Mouse (Mus musculus) cerebellum, postnatal 14 days (tissue): ENCODE data around the gene Ripor3.
A peak's percentile ranks its signal among the peaks of the same experiment; 100 is the strongest.
"Not testable (repeated sequence)": the region's sequence is repeated elsewhere in the genome, so short reads cannot be mapped to it uniquely, and the experiment has no call there.

Source experiments
- DNase-seq, 2 experiments: peaks; one replicate each; pipeline ENCODE4 v3.0.0; 2021; ENCODE audit warnings: mixed read lengths in 2 of 2

The Ripor3 gene

DNA sequence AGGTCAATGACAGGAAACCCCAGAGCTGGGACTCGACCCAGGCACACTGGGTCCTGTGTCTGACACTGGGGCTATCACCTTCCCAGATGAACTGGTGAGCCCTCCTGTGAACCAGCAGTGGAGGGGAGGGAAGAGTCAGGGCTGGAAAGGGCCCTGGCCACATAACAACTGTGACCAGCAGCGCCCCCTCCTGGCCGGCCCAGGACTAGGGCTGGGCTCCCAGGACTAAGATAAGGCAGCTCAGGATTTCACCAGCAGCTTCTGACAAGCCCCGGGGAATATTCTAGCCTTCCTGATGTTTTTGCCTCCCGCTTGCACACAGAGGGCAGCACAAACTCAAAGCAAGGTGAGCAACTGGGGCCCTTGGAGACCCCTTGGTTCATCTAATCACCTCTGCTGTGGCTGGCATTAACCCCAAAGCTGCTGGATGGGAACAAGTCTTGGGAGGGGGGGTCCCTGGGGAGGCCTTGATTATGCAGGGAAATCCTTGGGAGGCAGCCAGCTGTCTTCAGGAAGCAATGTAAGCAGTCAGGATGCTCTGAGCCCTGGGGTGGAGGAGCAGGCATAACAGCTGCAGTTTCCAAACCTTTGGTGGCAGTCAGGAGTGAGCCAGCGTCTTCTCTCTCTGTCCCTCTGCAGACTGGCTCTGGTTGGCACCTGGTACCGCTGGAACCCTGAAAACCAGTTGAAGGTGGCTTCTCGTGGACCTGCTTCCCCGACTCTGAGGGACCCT is at the start of gene Ripor3:
Ripor3 (minus strand) TSS at position 683 of the 733 bp plus-strand sequence.
- peak; percentile 50 to 82 for DNase-seq

DNA sequence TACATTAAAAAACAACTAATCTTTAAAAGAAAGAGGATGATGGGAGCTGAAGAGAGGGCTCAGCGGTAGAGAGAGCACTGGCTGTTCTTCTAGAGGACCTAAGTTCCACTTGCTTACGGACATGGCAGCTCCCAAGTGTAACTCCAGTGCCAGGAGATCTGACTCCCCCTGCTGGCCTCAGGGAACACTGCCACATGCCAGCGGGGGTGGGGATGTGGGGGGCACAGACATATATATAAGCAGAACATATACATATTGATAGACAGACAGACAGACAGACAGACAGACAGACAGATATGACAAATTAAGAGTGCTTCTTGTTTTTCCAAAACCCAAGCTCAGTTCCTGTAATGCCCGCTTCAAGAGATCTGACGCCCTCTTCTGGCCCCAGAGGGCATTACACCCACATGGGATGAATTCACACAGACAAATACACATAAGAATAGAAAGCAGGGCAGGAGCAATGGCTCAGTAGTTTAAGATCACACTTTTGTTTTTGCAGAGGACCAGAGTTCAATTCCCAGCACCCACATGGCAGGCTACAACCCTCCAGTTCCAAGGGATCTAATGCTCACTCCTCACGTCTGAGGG is 48.9 kb upstream of the Ripor3 start:
- DNase-seq = no peak

DNA sequence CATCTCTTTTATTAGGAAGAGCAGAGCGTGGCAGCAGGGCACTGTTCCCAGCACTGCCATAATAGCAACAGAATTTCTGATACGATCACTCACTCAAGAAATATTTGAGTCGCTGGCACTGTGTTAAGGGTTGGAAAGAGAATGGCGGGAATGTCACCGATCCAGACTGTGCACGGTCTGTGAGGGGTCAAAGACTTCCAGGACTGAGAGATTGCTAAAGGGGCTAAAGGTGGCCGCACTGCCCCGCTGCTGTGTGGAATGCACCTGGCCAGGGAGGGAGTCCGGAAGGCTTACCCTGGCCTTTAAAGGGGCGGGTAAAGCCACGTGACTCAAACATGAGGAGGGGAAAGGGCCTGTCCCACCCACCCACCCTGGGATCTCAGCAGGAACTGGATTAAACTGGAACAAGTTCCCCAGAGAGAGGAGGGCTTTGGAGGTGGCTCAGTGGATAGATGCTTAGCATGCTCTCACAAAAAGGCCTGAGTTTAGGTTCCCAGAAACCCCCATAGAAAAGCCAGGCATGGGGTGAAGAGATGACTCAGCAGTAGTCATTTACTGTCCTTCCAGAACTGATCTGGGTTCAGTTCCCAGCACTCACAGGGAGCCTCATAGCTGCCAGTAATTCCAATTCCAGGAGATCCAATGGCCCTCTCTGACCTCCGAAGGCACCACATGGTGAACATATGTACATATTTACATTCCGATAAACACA is 48.2 kb upstream of the Ripor3 start:
- no peak for DNase-seq

DNA sequence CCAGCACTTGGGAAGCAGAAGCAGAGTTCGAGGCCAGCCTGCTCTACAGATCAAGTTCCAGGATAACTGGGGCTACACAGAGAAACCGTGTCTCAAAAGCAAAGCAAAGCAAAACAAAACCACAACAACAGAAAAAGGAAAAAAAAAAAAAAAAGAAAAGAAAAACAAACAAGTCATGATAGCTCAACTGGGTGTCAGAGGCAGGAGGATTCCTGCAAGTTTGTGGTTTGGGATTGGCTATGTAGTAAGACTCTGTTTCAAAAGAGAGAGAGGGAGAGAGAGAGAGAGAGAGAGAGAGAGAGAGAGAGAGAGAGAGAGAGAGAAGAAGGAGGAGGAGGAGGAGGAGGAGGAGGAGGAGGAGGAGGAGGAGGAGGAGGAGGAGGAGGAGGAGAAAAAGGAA is 47.5 kb upstream of the Ripor3 start:
- DNase-seq = not testable (repeated sequence)

DNA sequence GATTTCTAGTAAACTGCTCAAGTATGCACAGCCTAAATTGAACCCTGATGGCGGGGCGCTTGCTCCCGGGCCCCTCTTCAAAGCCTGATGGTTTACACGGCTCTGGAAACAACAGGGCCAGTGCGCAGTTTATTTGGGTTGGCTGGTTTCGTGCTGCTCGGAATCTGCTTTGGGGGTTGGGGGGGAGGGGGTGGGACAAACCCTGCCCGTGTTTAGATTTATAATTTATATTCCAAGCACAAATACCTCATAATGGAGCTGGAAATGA is 46.2 kb upstream of the Ripor3 start:
- DNase-seq = no peak

DNA sequence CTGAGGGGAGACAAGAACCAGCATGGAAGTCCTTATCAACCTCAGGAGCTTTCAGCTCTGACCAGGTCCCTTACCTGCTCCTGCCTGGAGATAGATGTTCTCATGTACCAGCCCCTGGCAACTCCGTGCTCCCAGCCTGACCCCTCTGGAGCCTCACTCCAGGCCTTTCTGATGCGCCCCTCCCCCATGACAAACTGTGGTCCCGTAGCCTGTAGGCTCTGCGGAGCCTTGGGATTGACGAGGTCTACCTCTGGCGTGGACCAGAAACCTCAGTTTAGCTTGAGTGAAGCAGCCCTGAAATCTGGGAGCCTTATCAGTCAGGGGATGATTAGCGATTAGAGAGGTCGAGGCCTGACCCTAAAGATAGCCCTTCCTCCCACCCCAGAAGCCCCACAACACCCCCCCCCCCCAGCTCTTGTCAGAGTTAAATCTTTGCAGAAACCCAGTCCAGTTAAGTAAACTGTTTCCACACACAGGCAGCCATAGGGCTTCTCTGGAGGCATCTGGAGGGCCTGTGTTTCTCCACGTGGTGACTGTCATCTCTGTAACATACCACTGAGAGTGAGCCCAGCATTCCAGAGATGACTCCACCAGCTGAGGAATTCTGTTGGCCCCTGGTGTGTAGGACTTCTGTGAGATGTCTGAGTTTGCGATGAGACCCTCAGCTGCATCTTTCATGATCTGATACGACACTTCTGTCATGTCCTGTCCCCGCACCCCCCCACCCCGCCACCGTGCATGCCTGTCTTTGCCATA is 45.7 kb upstream of the Ripor3 start:
- DNase-seq = no peak

DNA sequence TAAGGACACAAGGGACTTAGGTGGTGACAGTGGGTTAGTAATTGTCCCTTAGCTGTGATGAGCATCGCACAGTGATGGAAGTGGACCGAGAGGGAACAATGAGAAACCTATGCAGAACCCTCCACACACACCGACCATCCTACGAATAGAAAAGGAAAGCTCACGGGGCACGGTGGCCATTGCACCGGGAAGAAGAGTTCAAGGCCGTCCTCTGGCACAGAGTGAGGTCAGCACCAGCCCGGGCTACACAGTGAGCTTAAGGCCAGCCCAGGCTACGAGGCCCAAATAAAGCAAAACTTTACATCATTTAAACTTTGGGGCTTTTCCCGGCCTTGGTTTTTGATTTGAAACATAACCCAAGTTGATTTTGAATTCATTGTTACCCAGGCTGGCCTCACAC is 43.7 kb upstream of the Ripor3 start:
- no peak for DNase-seq

DNA sequence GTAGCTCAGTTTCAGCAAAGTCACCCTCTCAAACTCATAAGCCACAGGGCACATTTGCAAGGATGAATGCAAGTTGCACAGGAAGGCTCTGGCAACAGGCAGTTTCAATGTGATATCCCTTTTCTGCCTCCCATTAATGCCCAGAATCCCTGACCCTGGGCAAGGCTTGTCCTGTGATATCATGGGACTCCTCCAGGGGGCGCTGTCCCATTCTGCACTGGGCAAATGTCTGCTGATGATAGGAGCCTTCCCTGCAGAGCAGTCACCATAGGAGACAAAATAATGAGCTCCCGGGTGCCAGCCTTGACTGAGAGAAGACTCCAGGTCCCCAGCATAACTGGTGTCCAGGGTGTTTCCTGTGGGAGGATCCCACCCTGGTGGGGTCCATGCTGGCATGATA is 42.3 kb upstream of the Ripor3 start:
- DNase-seq = peak in 1 of 2 experiments; percentile 68

DNA sequence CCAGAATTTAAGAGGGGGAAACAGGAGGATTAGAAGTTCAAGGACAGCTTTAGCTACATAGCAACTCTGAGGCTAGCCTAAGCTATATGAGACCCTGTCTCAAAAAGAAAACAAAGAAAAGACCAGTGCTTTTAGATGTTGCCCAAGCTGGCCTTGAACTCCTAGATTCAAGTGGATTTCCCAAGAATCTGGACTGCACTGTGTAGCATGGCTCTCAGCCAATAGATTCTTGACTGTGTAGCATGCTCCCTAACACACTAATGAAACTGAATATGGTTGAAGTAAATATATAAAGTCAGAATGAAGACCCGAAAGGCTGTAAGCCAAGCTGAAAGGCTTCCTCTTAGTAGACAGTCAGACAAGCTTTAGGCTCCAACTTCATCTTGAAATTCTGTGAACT is 41.7 kb upstream of the Ripor3 start:
- DNase-seq = no peak

DNA sequence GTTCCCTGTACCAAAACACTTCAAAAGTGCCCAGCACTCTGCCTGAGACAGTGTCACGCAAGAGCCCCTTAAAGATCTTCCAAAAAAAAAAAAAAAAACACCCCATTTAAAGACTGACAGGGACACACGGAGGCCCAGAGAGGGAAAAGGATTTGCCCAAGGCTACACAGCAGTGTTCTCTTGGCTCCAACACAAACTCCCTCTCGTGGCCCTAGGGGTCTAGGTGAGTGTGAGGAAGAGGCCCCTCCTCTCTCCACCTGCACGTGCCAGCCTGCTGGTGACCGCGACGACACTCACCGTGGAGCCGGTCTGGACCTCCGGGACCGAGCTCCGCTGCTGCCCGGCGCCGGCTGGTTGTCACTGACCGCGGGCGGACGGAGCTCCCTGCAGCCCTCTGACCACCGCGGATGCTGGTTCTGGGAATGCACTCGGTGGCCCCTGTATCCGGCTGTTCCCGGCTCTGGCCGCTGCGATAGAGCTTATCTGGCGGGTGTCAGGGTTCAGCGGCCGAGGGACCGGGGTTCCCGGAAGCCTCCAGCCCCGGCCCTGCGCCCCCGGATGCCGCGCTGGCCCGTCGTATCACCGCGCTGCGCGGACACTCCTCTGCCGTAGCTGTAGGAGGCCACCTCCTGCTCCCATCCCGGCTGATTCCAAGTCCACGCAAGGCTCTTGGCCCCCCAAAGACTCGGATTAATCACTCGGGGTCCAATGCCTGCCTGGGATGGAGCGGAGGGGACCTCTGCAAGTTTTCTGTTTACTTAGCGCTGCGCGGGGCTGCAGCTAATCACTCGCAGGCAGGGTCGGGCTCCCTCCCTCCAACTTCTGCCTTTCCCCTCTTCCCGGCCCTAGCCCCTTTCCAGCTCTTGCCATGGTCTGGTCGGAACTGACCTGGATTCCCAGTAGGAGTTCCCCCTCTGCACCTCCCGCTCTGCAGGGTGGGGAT is 39.9 kb upstream of the Ripor3 start:
- DNase-seq = peak; percentile 34 to 37

DNA sequence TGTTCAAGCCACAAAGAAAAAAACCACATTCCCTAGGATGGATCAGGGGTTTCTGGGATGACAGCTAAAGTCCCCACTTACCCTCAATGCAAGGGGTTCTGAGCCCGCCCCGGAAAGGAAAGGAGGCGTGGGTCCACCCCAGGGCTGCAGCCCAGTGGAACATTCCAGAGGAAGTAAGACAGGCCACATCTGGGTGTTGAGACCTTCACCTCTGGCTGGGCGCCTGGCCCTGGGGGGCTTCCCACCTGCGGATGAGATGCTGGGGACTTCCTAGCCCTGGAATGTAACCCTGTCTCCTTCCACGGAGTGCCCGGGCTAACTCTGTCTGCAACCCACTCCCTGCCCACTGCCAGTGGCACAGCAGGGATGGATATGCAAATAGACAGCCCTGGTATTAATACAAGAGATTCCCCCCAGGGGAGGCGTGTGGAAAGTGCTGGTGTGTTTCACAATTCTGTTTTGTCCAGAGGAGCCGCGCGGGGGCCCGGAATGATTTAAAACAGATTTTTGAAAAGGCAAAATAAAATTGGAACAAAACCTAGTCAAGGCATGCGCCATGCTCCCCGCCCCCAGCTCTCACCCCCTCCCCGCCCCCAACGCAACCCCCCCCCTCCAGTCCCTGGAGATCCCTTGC is 38.7 kb upstream of the Ripor3 start:
- DNase-seq = no peak

DNA sequence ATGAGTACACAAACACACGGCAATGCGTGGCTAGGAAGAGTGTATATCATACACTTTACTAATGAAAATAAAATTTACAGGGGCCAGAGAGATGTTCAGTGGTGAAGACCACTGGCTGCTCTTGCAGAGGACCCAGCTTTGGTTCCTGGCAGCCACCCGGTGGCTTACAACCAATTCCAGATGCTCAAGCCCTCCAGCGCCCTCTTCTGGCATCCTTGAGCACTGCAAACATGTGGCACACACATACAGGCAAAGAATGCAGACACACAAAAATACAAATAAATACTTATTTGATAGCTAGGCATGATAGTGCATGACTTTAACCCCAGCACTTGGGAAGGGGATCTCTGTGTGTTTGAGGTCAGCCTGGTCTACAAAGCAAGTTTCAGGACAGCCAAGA is 36.0 kb upstream of the Ripor3 start:
- DNase-seq = peak in 1 of 2 experiments; percentile 57

DNA sequence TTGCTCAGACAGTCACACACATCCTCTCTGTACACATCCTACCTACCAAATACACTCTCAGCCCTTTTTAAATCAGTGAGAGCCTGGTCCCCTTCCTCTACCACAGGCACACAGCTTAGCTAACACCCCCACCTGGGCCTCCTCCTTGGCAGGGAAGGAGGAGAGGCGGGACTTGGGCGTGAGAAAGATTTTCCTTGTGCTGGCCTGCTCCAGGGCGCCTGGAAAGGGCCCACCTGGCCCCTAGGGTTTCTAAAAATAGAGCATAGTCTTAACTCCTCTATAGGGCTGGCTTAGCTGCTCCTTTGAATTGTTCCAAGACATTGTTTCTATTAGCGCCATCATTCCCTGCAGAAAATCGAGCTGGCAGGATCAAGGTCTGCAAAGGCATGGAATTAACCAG is 35.4 kb upstream of the Ripor3 start:
- DNase-seq = peak; percentile 67 to 69

DNA sequence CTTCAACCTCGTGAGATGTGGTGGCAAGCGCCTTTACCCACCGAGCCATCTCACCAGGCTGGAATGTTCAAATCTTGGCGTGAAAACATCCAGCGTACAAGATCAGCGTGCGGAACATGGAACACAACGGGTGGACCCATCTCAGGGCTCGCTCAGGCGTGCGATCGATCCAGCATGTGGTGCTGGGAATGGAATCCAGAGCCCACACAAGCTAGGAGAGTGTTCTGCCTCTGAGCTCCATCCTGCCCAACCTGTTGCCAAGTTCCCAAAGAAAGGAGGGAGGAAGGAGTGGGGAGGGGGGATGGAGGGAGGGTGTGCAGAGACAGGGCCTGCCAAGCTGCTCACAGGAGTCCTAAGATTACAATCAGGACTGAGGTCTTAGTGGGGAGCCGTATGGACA is 34.9 kb upstream of the Ripor3 start:
- no peak for DNase-seq

DNA sequence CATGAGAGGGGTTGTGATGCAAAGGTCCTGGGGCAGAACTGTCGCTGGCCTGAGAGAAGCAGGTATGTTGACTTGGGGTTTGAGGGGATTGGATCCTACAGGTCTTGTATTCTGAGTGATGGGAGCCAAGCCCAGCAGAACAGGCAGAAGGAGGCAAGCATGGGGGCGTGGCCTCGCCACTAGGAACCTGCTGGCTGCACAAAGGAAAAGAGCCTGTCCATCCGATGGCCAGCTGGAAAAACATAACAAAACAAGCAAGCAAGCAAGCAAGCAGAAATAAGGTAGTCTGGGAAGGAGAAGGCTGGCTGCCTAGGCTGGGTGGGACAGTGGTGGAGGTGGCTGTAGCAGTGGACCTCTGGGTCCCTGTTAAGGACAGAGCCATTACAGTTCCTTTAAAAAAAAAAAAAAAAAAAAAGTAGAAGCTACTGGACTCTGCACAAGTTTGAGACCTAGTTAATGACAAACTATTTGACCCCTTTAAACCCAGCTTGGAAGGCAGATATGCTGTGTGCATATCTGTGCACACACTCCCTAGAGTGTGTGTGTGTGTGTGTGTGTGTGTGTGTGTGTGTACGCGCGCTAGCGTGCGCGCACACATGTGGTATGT is 34.4 kb upstream of the Ripor3 start:
- no peak for DNase-seq

DNA sequence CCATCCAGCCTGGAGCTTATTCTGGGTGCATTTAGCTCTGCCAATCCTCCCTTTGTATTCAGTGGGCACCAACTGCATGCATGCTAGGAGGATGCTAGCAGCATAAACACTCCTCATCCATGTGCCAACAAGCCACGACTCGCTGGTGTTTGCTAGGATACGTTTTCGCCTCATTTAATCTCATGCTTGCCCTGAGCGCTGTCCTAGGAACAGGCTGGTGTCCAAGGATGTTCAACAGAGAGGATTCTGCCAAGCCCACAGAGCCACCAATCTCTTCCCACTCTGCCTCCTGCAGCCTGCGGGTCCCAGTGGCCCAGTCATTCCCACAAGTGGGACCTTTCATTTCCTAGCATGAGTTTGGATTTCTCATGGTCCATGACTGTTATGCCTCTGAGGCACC is 31.6 kb upstream of the Ripor3 start:
- DNase-seq = peak; percentile 63 to 66

DNA sequence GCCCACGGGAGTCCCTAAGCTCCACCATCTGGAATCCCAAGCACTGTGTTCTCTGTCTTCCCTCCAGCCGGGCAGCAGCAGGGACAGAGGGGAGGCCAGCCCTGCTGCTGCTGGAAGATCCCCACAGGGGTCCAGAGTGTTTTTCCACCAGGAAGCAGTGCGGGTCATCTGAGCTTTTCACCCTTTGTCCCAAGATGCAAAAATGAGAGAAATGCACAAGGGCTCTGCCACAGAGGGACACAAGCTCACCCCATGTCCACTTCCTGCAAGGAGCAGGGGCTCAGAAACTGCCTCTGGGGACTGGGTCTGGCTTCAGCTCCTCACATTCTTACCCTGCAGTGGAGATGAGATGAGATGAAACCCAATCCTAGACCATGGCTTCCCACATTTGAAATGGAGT is 30.3 kb upstream of the Ripor3 start:
- DNase-seq = no peak

DNA sequence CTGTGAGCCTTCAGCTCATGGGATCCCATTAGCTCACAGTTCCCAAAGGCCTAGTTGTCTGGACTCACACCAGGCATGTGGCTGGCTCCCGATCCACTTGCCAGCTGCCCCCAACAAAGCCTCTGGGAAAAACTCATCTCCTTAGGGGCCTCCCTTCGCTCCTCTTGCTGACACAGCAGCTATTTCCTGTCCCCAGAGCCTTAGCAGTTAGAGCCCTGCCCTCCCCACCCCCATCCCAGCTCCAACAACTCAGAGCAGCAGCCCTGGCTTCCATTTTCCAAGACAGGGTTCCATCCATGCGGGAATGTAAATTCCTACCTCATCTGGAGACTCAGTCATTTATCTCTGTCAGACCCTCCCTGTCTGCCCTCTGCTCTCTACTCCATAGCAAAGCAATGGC is 26.6 kb upstream of the Ripor3 start:
- no peak for DNase-seq

DNA sequence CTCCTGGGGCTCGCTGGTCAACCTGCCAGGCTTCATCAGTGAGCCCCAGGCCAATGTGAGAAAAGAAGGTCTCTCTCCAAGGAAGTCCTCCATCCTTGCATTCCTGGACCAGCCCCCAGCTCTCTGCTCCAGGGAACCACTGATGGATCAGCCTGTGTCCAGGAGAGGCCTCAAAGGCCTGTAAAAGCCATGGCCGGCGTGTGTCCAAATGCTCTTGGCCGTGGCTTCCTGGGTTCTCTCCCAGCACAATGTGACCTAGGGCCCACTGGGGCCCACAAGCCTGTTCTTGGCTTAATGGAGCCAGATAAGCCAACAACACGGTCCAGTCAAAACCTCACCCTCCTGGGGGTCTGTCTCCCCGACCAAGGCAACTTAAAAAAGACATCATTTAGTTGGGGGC is 25.5 kb upstream of the Ripor3 start:
- DNase-seq = no peak

DNA sequence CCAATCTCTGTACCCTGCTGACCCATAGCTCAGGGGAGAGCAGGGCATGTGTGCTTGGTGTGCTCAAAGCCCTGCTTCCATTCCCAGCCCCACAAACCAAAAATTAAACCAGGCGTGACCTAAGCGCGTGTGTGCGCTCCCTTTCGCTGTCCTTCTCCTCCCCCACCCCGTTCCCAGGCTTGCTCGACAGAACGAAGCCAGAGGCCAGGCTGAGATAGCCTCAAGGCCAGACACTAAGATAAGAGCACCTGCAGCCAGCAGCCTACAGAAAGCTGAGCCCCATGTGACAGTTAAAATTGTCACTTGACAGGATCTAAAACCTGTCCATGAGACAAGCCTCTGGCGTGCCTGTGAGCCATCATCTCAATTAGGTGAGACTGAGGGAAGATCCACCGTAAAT is 23.5 kb upstream of the Ripor3 start:
- no peak for DNase-seq

DNA sequence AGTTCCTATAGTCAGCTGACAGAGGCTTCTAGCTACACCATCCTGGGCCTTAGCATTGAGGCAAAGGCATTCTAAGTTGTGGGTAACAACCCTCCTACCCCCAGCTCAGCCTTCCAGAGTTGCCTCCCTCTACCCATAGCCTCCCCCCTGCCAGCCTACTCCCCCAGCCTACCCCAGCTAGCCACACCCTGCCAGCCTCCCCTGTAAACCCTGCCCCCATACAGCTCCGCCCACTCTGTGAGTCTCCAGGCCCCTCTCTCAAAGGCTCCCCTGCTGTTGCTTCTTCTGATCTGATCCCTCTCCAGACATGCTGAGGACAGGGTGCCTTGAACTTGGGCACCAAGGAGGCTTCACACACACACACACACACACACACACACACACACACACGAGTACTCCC is 21.4 kb upstream of the Ripor3 start:
- no peak for DNase-seq

DNA sequence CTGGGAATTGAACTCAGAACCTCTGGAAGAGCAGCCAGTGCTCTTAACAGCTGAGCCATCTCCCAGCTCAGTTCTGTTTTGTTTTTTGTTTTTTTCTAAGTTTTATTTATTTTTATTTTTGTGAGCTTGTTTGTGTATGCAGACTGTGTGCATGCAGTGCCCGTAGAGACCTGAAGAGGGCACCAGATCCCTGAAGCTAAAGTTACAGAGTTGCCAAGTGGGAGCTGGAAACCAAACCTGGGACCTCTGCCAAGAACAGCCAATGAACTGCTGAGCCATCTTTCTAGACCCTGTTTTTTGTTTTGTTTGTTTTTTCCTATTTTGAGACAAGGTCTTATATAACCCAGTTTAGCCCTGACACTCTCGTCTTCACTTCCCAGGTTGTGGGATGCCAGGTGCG is 18.0 kb upstream of the Ripor3 start:
- no peak for DNase-seq
